Mouse (Mus musculus) fat pad, adult 2 months (tissue): ENCODE results near the gene Lgmn.

Experiments used
- DNase-seq: peaks from one replicate; pipeline ENCODE4 v3.0.0-alpha.2; 2011; ENCODE audit warnings: low read depth, low spot score; ENCODE audit errors: extremely low read depth

Lgmn gene

GRCm38 (mm10) chr12:102439632-102440023 lies at the start of gene Lgmn:
Lgmn (minus strand) TSS chr12:102439813.
- no peak for DNase-seq

GRCm38 (mm10) chr12:102484946-102485345 lies 45.3 kb upstream of the Lgmn start:
- no peak for DNase-seq

GRCm38 (mm10) chr12:102480481-102480880 lies 40.9 kb upstream of the Lgmn start:
- DNase-seq, result no peak

GRCm38 (mm10) chr12:102474411-102474810 lies 34.8 kb upstream of the Lgmn start:
- DNase-seq, result no peak

- DNase-seq, result no peak
Observed at GRCm38 (mm10) chr12:102468894-102469764, 29.5 kb upstream of the Lgmn start, which contains the start of gene Golga5. Golga5 (plus strand) TSS chr12:102469135.

GRCm38 (mm10) chr12:102468136-102468535 lies 28.5 kb upstream of the Lgmn start:
- DNase-seq, result no peak

- DNase-seq, result no peak
Observed at GRCm38 (mm10) chr12:102464650-102465049, 25.0 kb upstream of the Lgmn start.

- no peak for DNase-seq
Observed at GRCm38 (mm10) chr12:102461177-102461576, 21.6 kb upstream of the Lgmn start.

GRCm38 (mm10) chr12:102460014-102460413 lies 20.4 kb upstream of the Lgmn start:
- DNase-seq, result no peak

- DNase-seq, result no peak
Observed at GRCm38 (mm10) chr12:102456467-102457193, 17.0 kb upstream of the Lgmn start.

GRCm38 (mm10) chr12:102453581-102453980 lies 14.0 kb upstream of the Lgmn start:
- no peak for DNase-seq

- no peak for DNase-seq
Observed at GRCm38 (mm10) chr12:102451126-102451851, 11.7 kb upstream of the Lgmn start.

- DNase-seq, result no peak
Observed at GRCm38 (mm10) chr12:102450437-102450836, 10.8 kb upstream of the Lgmn start.

GRCm38 (mm10) chr12:102445436-102445835 lies 5.8 kb upstream of the Lgmn start:
- no peak for DNase-seq

GRCm38 (mm10) chr12:102443676-102444075 lies 4.1 kb upstream of the Lgmn start:
- DNase-seq, result no peak

- DNase-seq, result no peak
Observed at GRCm38 (mm10) chr12:102442639-102443038, 3.0 kb upstream of the Lgmn start.

- DNase-seq, result no peak
Observed at GRCm38 (mm10) chr12:102441141-102441540, 1.5 kb upstream of the Lgmn start.

- no peak for DNase-seq
Observed at GRCm38 (mm10) chr12:102440551-102440950, 938 bp upstream of the Lgmn start.

GRCm38 (mm10) chr12:102438983-102439631 lies 506 bp downstream of the Lgmn start:
- DNase-seq, result no peak

GRCm38 (mm10) chr12:102437952-102438351 lies 1.7 kb downstream of the Lgmn start:
- DNase-seq, result no peak
